Mouse (Mus musculus) embryonic facial prominence, embryonic 10.5 days (tissue): ENCODE measurements around the gene Vamp4. TPM values are rescaled to one million over a fixed set of nuclear protein-coding genes. Genes with fewer than 3 reads are reported as not detected.

Source experiments
- DNase-seq: peaks from one replicate; pipeline ENCODE4 v3.0.0-alpha.2; 2017; ENCODE audit warnings: low spot score
- H3K27ac ChIP-seq: fragments of 300-500 bp; sonication (generic); replicated peaks from 2 replicates; pipeline ENCODE4 v1.5.1; 2016; ENCODE audit warnings: mild to moderate bottlenecking
- H3K27me3 ChIP-seq: fragments of 300-500 bp; sonication (generic); replicated peaks from 2 replicates; pipeline ENCODE4 v1.6.1; 2016; ENCODE audit warnings: low read depth, mild to moderate bottlenecking; ENCODE audit not compliant: poor library complexity, severe bottlenecking
- H3K36me3 ChIP-seq: fragments of 300-500 bp; sonication (generic); replicated peaks from 2 replicates; pipeline ENCODE4 v1.6.1; 2016; ENCODE audit warnings: mild to moderate bottlenecking, moderate library complexity
- H3K4me1 ChIP-seq: fragments of 300-500 bp; sonication (generic); 2 replicates; pipeline ENCODE4 v1.6.1; 2016
- H3K4me3 ChIP-seq: fragments of 300-500 bp; sonication (generic); 2 replicates; pipeline ENCODE4 v1.5.1; 2016; ENCODE audit warnings: mild to moderate bottlenecking, moderate library complexity
- H3K9me3 ChIP-seq: fragments of 300-500 bp; sonication (generic); 2 replicates; pipeline ENCODE4 v1.6.1; 2016; ENCODE audit warnings: mild to moderate bottlenecking
- WGBS: fragments of 180-500 bp; shearing (Covaris S2); methylation state at CpG from one replicate; pipeline ENCODE4 v1.1.7; 2016; 5-methylcytosine and 5-hydroxymethylcytosine counted together
- polyA plus RNA-seq: library from polyadenylated mRNA; unstranded; fragments of >200 nt; fragmentation: Nextera tagmentation; extraction: Ambion mirVana; gene quantifications from 2 replicates; pipeline ENCODE4 v1.2.1, GENCODE M21; 2016

Vamp4 gene
- polyA plus RNA-seq, 1 experiment from 2014 or later: 54.7 TPM

- H3K4me3 ChIP-seq: no peak overlapping the region
- no peak for DNase-seq
- H3K36me3 ChIP-seq: no peaks in the 10 kb centered on the region
- H3K9me3 ChIP-seq: no peaks in the 10 kb centered on the region
- 87% methylated on average over 4 of the region's 4 CpGs for WGBS
- no peaks in the 10 kb centered on the region for H3K27me3 ChIP-seq
- H3K4me1 ChIP-seq: peaks cover 18% of the 10 kb centered on the region
- no peak overlapping the region for H3K27ac ChIP-seq
Observed at GRCm38 (mm10) chr1:162638535-162638934, 68.2 kb downstream of the Vamp4 start.

DNA sequence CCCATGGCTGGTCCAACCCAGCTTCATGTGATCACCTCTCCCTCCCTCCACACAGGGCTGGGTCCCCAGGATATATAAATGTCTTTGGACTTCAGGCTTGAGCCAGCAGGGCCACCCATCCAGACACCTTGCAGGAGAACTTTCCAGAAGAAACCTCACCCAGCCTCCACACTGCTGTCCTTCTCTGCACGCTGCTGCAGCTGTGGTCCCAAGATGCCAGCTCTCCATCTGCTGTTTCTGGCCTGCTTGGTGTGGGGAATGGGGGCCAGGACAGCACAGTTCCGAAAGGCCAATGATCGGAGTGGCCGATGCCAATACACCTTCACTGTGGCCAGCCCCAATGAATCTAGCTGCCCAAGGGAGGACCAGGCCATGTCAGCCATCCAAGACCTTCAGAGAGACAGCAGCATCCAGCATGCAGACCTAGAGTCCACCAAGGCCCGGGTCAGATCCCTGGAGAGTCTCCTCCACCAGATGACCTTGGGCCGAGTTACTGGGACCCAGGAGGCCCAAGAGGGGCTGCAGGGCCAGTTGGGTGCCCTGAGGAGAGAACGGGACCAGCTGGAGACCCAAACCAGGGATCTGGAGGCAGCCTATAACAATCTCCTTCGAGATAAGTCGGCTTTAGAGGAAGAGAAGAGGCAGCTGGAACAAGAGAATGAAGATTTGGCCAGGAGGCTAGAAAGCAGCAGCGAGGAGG, 68.9 kb downstream of the Vamp4 start, which contains the start of gene Myoc:
TSS of gene Myoc (plus strand) at position 105 of the 700 bp plus-strand sequence.
- 85% methylated on average over 10 of the region's 10 CpGs for WGBS
- no peak within 1 kb of the TSS for H3K4me3 ChIP-seq
- H3K4me1 ChIP-seq: peaks cover 22% of the 10 kb centered on the region
- no peaks in the 10 kb centered on the region for H3K36me3 ChIP-seq
- H3K27ac ChIP-seq: no peak within 1 kb of the TSS
- H3K9me3 ChIP-seq: no peaks in the 10 kb centered on the region
- no peak for DNase-seq
- H3K27me3 ChIP-seq: no peaks in the 10 kb centered on the region

DNA sequence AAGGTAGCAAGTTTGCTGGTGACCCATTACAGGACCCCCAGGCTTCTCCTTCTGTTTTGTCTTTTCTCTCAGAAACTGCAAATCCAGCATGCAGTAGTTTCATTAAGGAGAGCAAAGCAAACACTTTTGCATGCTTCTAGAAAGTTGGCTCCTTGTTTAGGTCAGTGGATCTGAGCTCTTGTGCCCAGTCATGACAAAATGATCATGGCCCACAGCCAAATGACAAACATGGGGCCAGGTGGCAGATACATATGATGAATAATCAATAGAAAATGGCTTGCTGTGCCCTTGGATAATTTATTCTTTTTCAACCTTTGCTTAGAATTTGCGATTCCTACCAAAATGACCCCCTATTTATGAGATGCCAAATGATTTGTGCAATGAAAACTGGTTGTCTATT, 69.5 kb downstream of the Vamp4 start:
- Histone ChIP-seq H3K9me3 (no peaks in the 10 kb centered on the region), H3K27me3 (no peaks in the 10 kb centered on the region), H3K4me3 (no peak overlapping the region), H3K36me3 (no peaks in the 10 kb centered on the region), H3K4me1 (peaks cover 22% of the 10 kb centered on the region), H3K27ac (no peak overlapping the region)
- no peak for DNase-seq
- 90% methylated on average over 1 of the region's 1 CpGs for WGBS

DNA sequence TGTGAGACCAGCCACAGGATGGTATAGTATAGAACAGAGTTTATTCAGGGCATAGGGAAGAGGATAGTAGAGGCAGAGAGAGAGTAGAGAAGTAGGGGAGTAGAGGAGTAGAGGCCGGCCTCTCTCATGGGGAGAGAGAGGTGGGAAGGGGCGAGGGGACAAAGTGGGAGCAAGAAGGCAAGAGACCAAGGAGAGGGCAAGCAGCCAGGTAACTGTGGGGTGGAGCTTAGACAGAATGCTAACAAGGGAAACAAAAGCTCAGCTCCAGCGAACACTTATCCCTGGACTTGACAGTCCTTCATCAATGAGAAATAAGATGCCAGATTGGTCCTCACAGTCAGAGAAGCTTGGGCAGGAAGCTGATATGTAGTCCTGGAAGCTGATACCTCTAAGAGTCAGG, 72.3 kb downstream of the Vamp4 start:
- H3K9me3 ChIP-seq: no peaks in the 10 kb centered on the region
- no peak for DNase-seq
- H3K4me1 ChIP-seq: peaks cover 8% of the 10 kb centered on the region; the same call in 1 of the 2 replicates
- WGBS: 79% methylated on average over 3 of the region's 3 CpGs
- no peaks in the 10 kb centered on the region for H3K27me3 ChIP-seq
- no peak overlapping the region for H3K4me3 ChIP-seq
- H3K36me3 ChIP-seq: no peaks in the 10 kb centered on the region
- H3K27ac ChIP-seq: no peak overlapping the region

DNA sequence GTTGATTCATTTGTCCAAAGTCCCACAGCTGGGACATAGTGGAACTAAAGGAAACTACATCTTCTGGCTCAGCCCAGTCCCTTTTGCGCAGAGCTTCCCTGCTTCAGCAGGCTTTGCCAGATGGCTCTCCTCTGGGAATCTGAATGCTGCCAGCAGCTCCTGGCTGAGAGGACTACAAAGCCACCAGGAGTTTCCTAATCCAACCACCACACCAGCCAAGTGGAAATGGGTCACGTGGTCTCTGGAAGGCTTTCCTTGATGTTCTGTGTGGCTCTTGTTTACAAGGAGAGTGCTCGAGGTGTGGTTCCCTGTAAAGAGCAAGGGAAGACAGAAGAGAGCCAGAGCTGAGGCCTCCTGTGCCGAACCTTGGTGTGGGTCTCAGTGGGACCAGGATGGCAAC, 73.4 kb downstream of the Vamp4 start:
- no peaks in the 10 kb centered on the region for H3K9me3 ChIP-seq
- peaks cover 8% of the 10 kb centered on the region; the same call in 1 of the 2 replicates for H3K4me1 ChIP-seq
- no peak overlapping the region for H3K27ac ChIP-seq
- H3K27me3 ChIP-seq: no peaks in the 10 kb centered on the region
- WGBS: 51% methylated on average over 4 of the region's 4 CpGs
- H3K4me3 ChIP-seq: no peak overlapping the region
- H3K36me3 ChIP-seq: no peaks in the 10 kb centered on the region
- no peak for DNase-seq

DNA sequence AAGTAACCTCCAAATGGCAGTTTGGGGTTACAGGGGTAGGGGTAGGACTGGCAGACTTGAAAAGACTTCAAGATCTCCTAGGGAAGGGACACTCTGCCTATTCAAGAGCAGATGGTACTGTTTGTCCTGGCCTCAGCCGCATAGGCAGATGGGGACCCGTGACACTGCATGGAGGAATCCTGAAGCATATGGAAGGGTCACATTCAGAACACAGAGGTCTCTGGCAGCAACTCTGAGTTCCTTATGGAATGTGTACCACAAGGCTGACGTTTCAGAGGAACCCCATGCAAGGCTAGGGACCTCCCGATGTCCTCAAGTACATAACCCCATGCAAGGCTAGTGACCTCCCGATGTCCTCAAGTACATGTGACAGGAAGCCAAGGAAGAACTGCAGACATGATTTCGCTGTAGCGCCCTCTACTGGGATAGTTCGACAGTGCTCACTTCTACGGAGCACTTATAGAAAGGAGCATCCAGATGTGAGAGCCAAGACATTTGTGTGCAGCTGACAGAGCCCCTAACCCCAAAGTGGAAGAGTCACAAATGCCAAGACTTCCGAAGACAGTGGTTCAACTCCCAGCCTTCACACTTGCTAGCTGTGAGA, 75.9 kb downstream of the Vamp4 start:
- H3K9me3 ChIP-seq: no peaks in the 10 kb centered on the region
- H3K36me3 ChIP-seq: no peaks in the 10 kb centered on the region
- DNase-seq: no peak
- no peaks in the 10 kb centered on the region for H3K27me3 ChIP-seq
- 81% methylated on average over 10 of the region's 10 CpGs for WGBS
- no peak overlapping the region for H3K27ac ChIP-seq
- no peak overlapping the region for H3K4me3 ChIP-seq
- peaks cover 8% of the 10 kb centered on the region; the same call in 1 of the 2 replicates for H3K4me1 ChIP-seq

DNA sequence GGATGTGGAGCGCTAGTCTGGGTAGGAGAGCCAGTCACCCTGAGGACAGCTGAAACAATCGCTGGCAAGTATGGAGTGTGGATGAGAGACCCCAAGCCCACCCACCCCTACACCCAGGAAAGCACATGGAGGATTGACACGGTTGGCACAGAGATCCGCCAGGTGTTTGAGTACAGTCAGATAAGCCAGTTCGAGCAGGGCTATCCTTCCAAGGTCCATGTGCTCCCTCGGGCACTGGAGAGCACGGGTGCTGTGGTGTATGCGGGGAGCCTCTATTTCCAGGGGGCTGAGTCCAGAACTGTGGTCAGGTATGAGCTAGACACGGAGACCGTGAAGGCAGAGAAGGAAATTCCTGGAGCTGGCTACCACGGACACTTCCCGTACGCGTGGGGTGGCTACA, 78.1 kb downstream of the Vamp4 start:
- no peak overlapping the region for H3K4me3 ChIP-seq
- H3K27ac ChIP-seq: no peak overlapping the region
- no peaks in the 10 kb centered on the region for H3K36me3 ChIP-seq
- H3K9me3 ChIP-seq: no peaks in the 10 kb centered on the region
- H3K27me3 ChIP-seq: no peaks in the 10 kb centered on the region
- peaks cover 4% of the 10 kb centered on the region; the same call in 1 of the 2 replicates for H3K4me1 ChIP-seq
- DNase-seq: no peak
- 93% methylated on average over 14 of the region's 14 CpGs for WGBS

Other genes with a start within 250 kb of the Vamp4 start
- gene Dnm3, start 92.5 kb upstream of the Vamp4 start, polyA plus RNA-seq: 4.3 and 8.0 TPM in 2 replicates
- gene Mettl13, start 22.0 kb upstream of the Vamp4 start, polyA plus RNA-seq: 33.7 and 37.4 TPM in 2 replicates
- not detected in 2 replicates for gene Myoc, start 68.6 kb downstream of the Vamp4 start, polyA plus RNA-seq
- not detected in 2 replicates for gene Myocos, start 87.7 kb downstream of the Vamp4 start, polyA plus RNA-seq
- gene Prrc2c, start 170.0 kb downstream of the Vamp4 start, polyA plus RNA-seq: 151 and 156 TPM in 2 replicates
- 0.09 TPM in 1 of 2 replicates, not detected in the other for gene Fmo4, start 243.5 kb downstream of the Vamp4 start, polyA plus RNA-seq